Mouse (Mus musculus) intestine, embryonic 15.5 days (tissue): ENCODE data around the gene Hoxc4. TPM values are rescaled to one million over a fixed set of nuclear protein-coding genes. Genes with fewer than 3 reads are reported as not detected.

Experiments used
- ATAC-seq: fragments of 200-750 bp; cut with Nextera tagmentation; 2 replicates; pipeline ENCODE4 v1.8.0; 2017; ENCODE audit warnings: moderate TSS enrichment, moderate library complexity
- H3K27ac ChIP-seq: fragments of 300-500 bp; sonication (generic); 2 replicates; pipeline ENCODE4 v1.5.1; 2015; ENCODE audit warnings: mild to moderate bottlenecking, inconsistent platforms
- H3K27me3 ChIP-seq: fragments of 300-500 bp; sonication (generic); replicated peaks from 2 replicates; pipeline ENCODE4 v1.6.1; 2015; ENCODE audit warnings: inconsistent platforms
- H3K36me3 ChIP-seq: fragments of 300-500 bp; sonication (generic); 2 replicates; pipeline ENCODE4 v1.6.1; 2015; ENCODE audit warnings: inconsistent platforms
- H3K4me1 ChIP-seq: fragments of 300-500 bp; sonication (generic); replicated peaks from 2 replicates; pipeline ENCODE4 v1.6.1; 2015; ENCODE audit warnings: inconsistent platforms
- H3K4me2 ChIP-seq: fragments of 300-500 bp; sonication (generic); replicated peaks from 2 replicates; pipeline ENCODE4 v1.6.1; 2015; ENCODE audit warnings: mild to moderate bottlenecking, inconsistent platforms
- H3K4me3 ChIP-seq: fragments of 300-500 bp; sonication (generic); replicated peaks from 2 replicates; pipeline ENCODE4 v1.5.1; 2015; ENCODE audit warnings: inconsistent platforms
- H3K9ac ChIP-seq: fragments of 300-500 bp; sonication (generic); 2 replicates; pipeline ENCODE4 v1.6.1; 2015; ENCODE audit warnings: inconsistent platforms
- H3K9me3 ChIP-seq: fragments of 300-500 bp; sonication (generic); 2 replicates; pipeline ENCODE4 v1.6.1; 2016; ENCODE audit warnings: inconsistent platforms
- WGBS: fragments of 180-500 bp; shearing (Covaris S2); methylation state at CpG from one replicate; pipeline ENCODE4 v1.1.7; 2015; 5-methylcytosine and 5-hydroxymethylcytosine counted together
- polyA plus RNA-seq: library from polyadenylated mRNA; unstranded; fragments of >200 nt; fragmentation: Nextera tagmentation; extraction: Ambion mirVana; gene quantifications from 2 replicates; pipeline ENCODE4 v1.2.1, GENCODE M21; 2015

Gene Hoxc4
- polyA plus RNA-seq, 1 experiment from 2014 or later: 10.6 TPM

GRCm38 (mm10) chr15:102992863-102993262, 25.9 kb upstream of the Hoxc4 start:
- Histone ChIP-seq H3K36me3 (no peaks in the 10 kb centered on the region), H3K27me3 (peaks cover 83% of the 10 kb centered on the region), H3K4me3 (no peak overlapping the region), H3K4me1 (peaks cover 2% of the 10 kb centered on the region; the same call in 1 of the 2 replicates), H3K27ac (no peak overlapping the region), H3K9me3 (no peaks in the 10 kb centered on the region), H3K9ac (no peak overlapping the region), H3K4me2 (peak overlapping the region; percentile 58)
- ATAC-seq: no peak
- WGBS: 8% methylated on average over 3 of the region's 3 CpGs

- 10% methylated on average over 9 of the region's 9 CpGs for WGBS
- Histone ChIP-seq H3K9ac (peak overlapping the region; percentile 1; the same call in 1 of the 2 replicates), H3K9me3 (no peaks in the 10 kb centered on the region), H3K4me3 (no peak overlapping the region), H3K27me3 (peaks cover 84% of the 10 kb centered on the region), H3K4me1 (peaks cover 19% of the 10 kb centered on the region; the same call in 1 of the 2 replicates), H3K36me3 (no peaks in the 10 kb centered on the region), H3K27ac (no peak overlapping the region), H3K4me2 (peak overlapping the region; percentile 6; the same call in 1 of the 2 replicates)
- ATAC-seq: no peak
Observed at GRCm38 (mm10) chr15:102996548-102996947, 22.2 kb upstream of the Hoxc4 start.

- Histone ChIP-seq H3K27me3 (peaks cover 84% of the 10 kb centered on the region), H3K4me3 (0 out of 2 replicates have a peak overlapping the region, but pooled peaks have one; percentile 44), H3K9ac (no peak overlapping the region; the same call in 1 of the 2 replicates), H3K27ac (peak overlapping the region; percentile 61), H3K4me1 (peaks cover 23% of the 10 kb centered on the region; the same call in 1 of the 2 replicates), H3K36me3 (no peaks in the 10 kb centered on the region), H3K9me3 (no peaks in the 10 kb centered on the region), H3K4me2 (peak overlapping the region; percentile 73)
- no peak for ATAC-seq
- WGBS: 9% methylated on average over 3 of the region's 3 CpGs
Observed at GRCm38 (mm10) chr15:102997431-102997830, 21.3 kb upstream of the Hoxc4 start.

GRCm38 (mm10) chr15:102997939-102998355, 20.8 kb upstream of the Hoxc4 start, which contains the start of gene Hoxc6:
TSS of gene Hoxc6 (plus strand) at chr15:102998257.
- no peaks in the 10 kb centered on the region for H3K36me3 ChIP-seq
- H3K9ac ChIP-seq: peak within 1 kb of the TSS; percentile 42
- peak within 1 kb of the TSS; percentile 73 for H3K4me2 ChIP-seq
- H3K27me3 ChIP-seq: peaks cover 84% of the 10 kb centered on the region
- no peaks in the 10 kb centered on the region for H3K9me3 ChIP-seq
- peak; percentile 57; the same call in 1 of the 2 replicates for ATAC-seq
- WGBS: 3% methylated on average over 19 of the region's 19 CpGs
- peak within 1 kb of the TSS; percentile 44 for H3K4me3 ChIP-seq
- H3K27ac ChIP-seq: peak within 1 kb of the TSS; percentile 85
- peaks cover 23% of the 10 kb centered on the region; the same call in 1 of the 2 replicates for H3K4me1 ChIP-seq

- Histone ChIP-seq H3K36me3 (no peaks in the 10 kb centered on the region), H3K4me1 (peaks cover 23% of the 10 kb centered on the region; the same call in 1 of the 2 replicates), H3K9me3 (no peaks in the 10 kb centered on the region), H3K27me3 (peaks cover 85% of the 10 kb centered on the region), H3K27ac (peak overlapping the region; percentile 85), H3K4me3 (peak overlapping the region; percentile 44), H3K4me2 (peak overlapping the region; percentile 73), H3K9ac (0 out of 2 replicates have a peak overlapping the region, but pooled peaks have one; percentile 42)
- 1% methylated on average over 19 of the region's 19 CpGs for WGBS
- peak; percentile 21; the same call in 1 of the 2 replicates for ATAC-seq
Observed at GRCm38 (mm10) chr15:102998608-102999182, 20.0 kb upstream of the Hoxc4 start.

- Histone ChIP-seq H3K4me3 (peak overlapping the region; percentile 44), H3K27me3 (peaks cover 90% of the 10 kb centered on the region), H3K9ac (peak overlapping the region; percentile 42), H3K36me3 (no peaks in the 10 kb centered on the region), H3K27ac (peak overlapping the region; percentile 85), H3K4me1 (peaks cover 23% of the 10 kb centered on the region; the same call in 1 of the 2 replicates), H3K4me2 (peak overlapping the region; percentile 73), H3K9me3 (no peaks in the 10 kb centered on the region)
- 1% methylated on average over 33 of the region's 33 CpGs for WGBS
- ATAC-seq: peak; percentile 82
Observed at GRCm38 (mm10) chr15:102999183-102999831, 19.4 kb upstream of the Hoxc4 start.

- no peaks in the 10 kb centered on the region for H3K36me3 ChIP-seq
- H3K9ac ChIP-seq: no peak overlapping the region
- H3K4me2 ChIP-seq: peak overlapping the region; percentile 73
- H3K27me3 ChIP-seq: peaks cover 91% of the 10 kb centered on the region
- peak overlapping the region; percentile 44 for H3K4me3 ChIP-seq
- peaks cover 23% of the 10 kb centered on the region; the same call in 1 of the 2 replicates for H3K4me1 ChIP-seq
- H3K9me3 ChIP-seq: no peaks in the 10 kb centered on the region
- 5% methylated on average over 10 of the region's 11 CpGs for WGBS
- peak; percentile 27 for ATAC-seq
- H3K27ac ChIP-seq: peak overlapping the region; percentile 85
Observed at GRCm38 (mm10) chr15:102999955-103000354, 18.8 kb upstream of the Hoxc4 start.

- peaks cover 91% of the 10 kb centered on the region for H3K27me3 ChIP-seq
- WGBS: 5% methylated on average over 24 of the region's 24 CpGs
- peak overlapping the region; percentile 60 for H3K9ac ChIP-seq
- H3K4me2 ChIP-seq: peak overlapping the region; percentile 73
- H3K4me3 ChIP-seq: peak overlapping the region; percentile 44
- no peaks in the 10 kb centered on the region for H3K9me3 ChIP-seq
- ATAC-seq: no peak
- no peaks in the 10 kb centered on the region for H3K36me3 ChIP-seq
- peaks cover 23% of the 10 kb centered on the region; the same call in 1 of the 2 replicates for H3K4me1 ChIP-seq
- peak overlapping the region; percentile 85 for H3K27ac ChIP-seq
Observed at GRCm38 (mm10) chr15:103000501-103000901, 18.2 kb upstream of the Hoxc4 start.

GRCm38 (mm10) chr15:103001370-103001769, 17.4 kb upstream of the Hoxc4 start:
- Histone ChIP-seq H3K36me3 (no peaks in the 10 kb centered on the region), H3K4me3 (peak overlapping the region; percentile 44; the same call in 1 of the 2 replicates), H3K4me1 (peaks cover 23% of the 10 kb centered on the region; the same call in 1 of the 2 replicates), H3K27me3 (peaks cover 93% of the 10 kb centered on the region), H3K9me3 (no peaks in the 10 kb centered on the region), H3K27ac (peak overlapping the region; percentile 85; the same call in 1 of the 2 replicates), H3K4me2 (peak overlapping the region; percentile 73), H3K9ac (peak overlapping the region; percentile 20; the same call in 1 of the 2 replicates)
- 50% methylated on average over 2 of the region's 2 CpGs for WGBS
- no peak for ATAC-seq

GRCm38 (mm10) chr15:103002156-103002555, 16.6 kb upstream of the Hoxc4 start:
- H3K9me3 ChIP-seq: no peaks in the 10 kb centered on the region
- peaks cover 23% of the 10 kb centered on the region; the same call in 1 of the 2 replicates for H3K4me1 ChIP-seq
- H3K27me3 ChIP-seq: peaks cover 92% of the 10 kb centered on the region
- peak overlapping the region; percentile 5; the same call in 1 of the 2 replicates for H3K9ac ChIP-seq
- 35% methylated on average over 4 of the region's 4 CpGs for WGBS
- no peak overlapping the region for H3K4me3 ChIP-seq
- ATAC-seq: no peak
- H3K4me2 ChIP-seq: peak overlapping the region; percentile 73
- H3K27ac ChIP-seq: peak overlapping the region; percentile 33; the same call in 1 of the 2 replicates
- no peaks in the 10 kb centered on the region for H3K36me3 ChIP-seq

GRCm38 (mm10) chr15:103002821-103003448, 15.8 kb upstream of the Hoxc4 start:
- Histone ChIP-seq H3K4me2 (peak overlapping the region; percentile 73; the same call in 1 of the 2 replicates), H3K4me1 (peaks cover 21% of the 10 kb centered on the region; the same call in 1 of the 2 replicates), H3K4me3 (no peak overlapping the region), H3K27ac (peak overlapping the region; percentile 33; the same call in 1 of the 2 replicates), H3K9ac (no peak overlapping the region), H3K36me3 (no peaks in the 10 kb centered on the region), H3K27me3 (peaks cover 90% of the 10 kb centered on the region), H3K9me3 (no peaks in the 10 kb centered on the region)
- WGBS: 25% methylated on average over 13 of the region's 13 CpGs
- ATAC-seq: no peak
